Mouse (Mus musculus): ENCODE results near the gene Surf4.

Surf4 gene

GRCm38 (mm10) chr2:26933304-26934055, at the start of gene Surf4, which contains the start of gene Stkld1:
Surf4 (minus strand) TSS chr2:26933928.
Stkld1 (plus strand) TSS chr2:26934047.
- DNase-seq (ENCODE audit: low spot score): peak; percentile 87

GRCm38 (mm10) chr2:26980361-26980760, 46.6 kb upstream of the Surf4 start:
- no peak for DNase-seq (ENCODE audit: low spot score)

- no peak for DNase-seq (ENCODE audit: low spot score)
These were observed 40.2 kb upstream of the Surf4 start for GRCm38 (mm10) chr2:26973960-26974359.

GRCm38 (mm10) chr2:26973116-26973515, 39.4 kb upstream of the Surf4 start, which contains the start of gene Adamts13:
Adamts13 (plus strand) TSS chr2:26973416.
- DNase-seq (ENCODE audit: low spot score): no peak

GRCm38 (mm10) chr2:26967262-26967661, 33.5 kb upstream of the Surf4 start:
- no peak for DNase-seq (ENCODE audit: low spot score)

GRCm38 (mm10) chr2:26964724-26965370, 31.1 kb upstream of the Surf4 start:
- DNase-seq (ENCODE audit: low spot score): no peak

- DNase-seq (ENCODE audit: low spot score): peak; percentile 90
These were observed 30.4 kb upstream of the Surf4 start, which contains the start of gene Rexo4 for GRCm38 (mm10) chr2:26963923-26964723. Rexo4 (minus strand) TSS chr2:26964386.

- no peak for DNase-seq (ENCODE audit: low spot score)
These were observed 27.0 kb upstream of the Surf4 start for GRCm38 (mm10) chr2:26960756-26961155.

GRCm38 (mm10) chr2:26957488-26957859, 23.7 kb upstream of the Surf4 start:
- DNase-seq (ENCODE audit: low spot score): no peak

- no peak for DNase-seq (ENCODE audit: low spot score)
These were observed 23.2 kb upstream of the Surf4 start for GRCm38 (mm10) chr2:26956811-26957487.

GRCm38 (mm10) chr2:26954735-26955395, 21.1 kb upstream of the Surf4 start:
- no peak for DNase-seq (ENCODE audit: low spot score)

GRCm38 (mm10) chr2:26952866-26953265, 19.1 kb upstream of the Surf4 start:
- no peak for DNase-seq (ENCODE audit: low spot score)

GRCm38 (mm10) chr2:26952193-26952592, 18.5 kb upstream of the Surf4 start:
- no peak for DNase-seq (ENCODE audit: low spot score)

GRCm38 (mm10) chr2:26951346-26951905, 17.7 kb upstream of the Surf4 start:
- DNase-seq (ENCODE audit: low spot score): no peak

- no peak for DNase-seq (ENCODE audit: low spot score)
These were observed 16.7 kb upstream of the Surf4 start for GRCm38 (mm10) chr2:26950411-26950810.

GRCm38 (mm10) chr2:26943253-26943652, 9.5 kb upstream of the Surf4 start:
- no peak for DNase-seq (ENCODE audit: low spot score)

GRCm38 (mm10) chr2:26941539-26941938, 7.8 kb upstream of the Surf4 start:
- DNase-seq (ENCODE audit: low spot score): no peak

GRCm38 (mm10) chr2:26936425-26936824, 2.7 kb upstream of the Surf4 start:
- no peak for DNase-seq (ENCODE audit: low spot score)

GRCm38 (mm10) chr2:26935286-26935685, 1.6 kb upstream of the Surf4 start:
- DNase-seq (ENCODE audit: low spot score): no peak

- no peak for DNase-seq (ENCODE audit: low spot score)
These were observed 1.0 kb downstream of the Surf4 start for GRCm38 (mm10) chr2:26932473-26933303.
